Mouse (Mus musculus) thymus, postnatal 36 days (tissue): ENCODE results near the gene C2cd4c.

Source experiments
- DNase-seq, 2 experiments: peaks; one replicate each; pipeline ENCODE4 v3.0.0; 2022; ENCODE audit warnings: mixed read lengths in 2 of 2

The C2cd4c gene

DNA sequence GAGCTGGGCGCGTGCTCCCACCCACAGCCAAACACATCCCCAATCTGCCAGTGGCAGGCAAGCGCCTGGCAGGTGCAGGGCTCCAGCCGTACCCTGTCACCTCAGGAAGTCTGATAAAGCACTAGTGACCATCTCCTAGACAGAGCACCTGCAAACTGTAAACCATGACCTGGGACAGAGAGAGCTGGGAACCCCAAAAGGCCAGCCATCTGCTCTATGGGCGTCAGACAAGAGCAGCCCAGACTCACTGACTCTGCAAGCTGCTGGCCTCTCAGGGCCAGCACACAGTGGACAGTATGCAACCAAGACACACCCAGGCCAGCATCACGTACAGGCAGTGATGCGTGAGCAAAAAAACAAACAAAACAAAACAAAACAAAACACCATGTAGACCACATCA is 34.9 kb downstream of the C2cd4c start:
- no peak for DNase-seq

DNA sequence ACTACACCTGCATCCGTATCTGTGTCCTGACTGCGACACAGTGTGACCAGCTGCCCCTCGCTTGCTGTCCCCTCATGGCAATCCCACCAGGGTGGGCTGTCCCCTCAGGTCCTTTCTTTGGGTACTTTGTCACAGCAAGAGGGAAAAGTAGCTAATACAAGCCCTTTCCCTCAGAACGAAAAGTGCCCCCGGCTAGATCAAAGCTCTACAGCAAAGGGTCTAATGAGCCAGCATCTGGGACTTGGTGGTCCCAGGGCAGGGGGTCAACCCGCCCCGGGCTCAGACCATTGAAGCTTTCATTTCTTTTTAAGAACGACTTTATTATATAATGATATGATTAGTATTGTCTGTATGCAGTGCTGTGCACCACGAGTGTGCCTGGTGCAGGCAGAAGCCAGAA is 35.5 kb downstream of the C2cd4c start:
- DNase-seq: no peak

DNA sequence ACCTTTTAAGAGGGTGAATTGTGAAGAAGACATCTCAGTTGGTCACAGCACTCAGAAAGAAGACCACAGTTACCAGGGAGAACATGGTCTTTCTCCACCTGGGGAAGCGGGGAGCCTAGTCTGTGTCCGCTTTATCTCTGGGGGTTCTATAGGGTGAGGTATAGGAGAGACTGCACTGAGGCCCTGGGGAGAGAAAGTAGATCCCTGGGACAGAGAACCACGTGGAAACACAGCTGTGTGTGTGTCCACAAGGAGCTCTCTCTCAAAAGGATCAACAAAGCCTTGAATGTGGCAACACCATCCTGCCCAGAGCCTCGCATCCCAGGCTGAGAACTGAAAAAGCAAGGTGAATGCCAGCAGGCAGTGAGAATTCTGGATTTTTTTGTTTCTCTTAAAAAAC is 36.4 kb downstream of the C2cd4c start:
- DNase-seq: no peak

DNA sequence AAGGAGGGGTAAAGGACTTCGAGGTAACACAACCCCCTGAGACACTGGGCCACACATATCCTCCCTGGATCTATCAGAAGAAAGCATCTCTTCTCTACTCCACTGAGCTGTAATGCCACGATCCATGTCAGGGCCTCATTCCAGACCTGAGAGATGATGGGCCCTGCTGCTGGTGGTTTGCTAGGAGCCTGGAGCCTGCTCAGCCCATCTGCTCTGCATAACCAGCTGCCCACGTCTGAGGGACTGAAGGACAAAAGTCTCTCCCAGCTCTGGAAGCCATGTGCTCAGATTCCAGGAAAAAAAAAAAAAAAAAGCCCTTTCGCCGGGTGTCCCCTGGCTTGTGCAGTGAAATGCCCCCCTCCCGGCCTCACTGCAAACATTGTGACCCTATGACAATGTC is 38.1 kb downstream of the C2cd4c start:
- DNase-seq: no peak

DNA sequence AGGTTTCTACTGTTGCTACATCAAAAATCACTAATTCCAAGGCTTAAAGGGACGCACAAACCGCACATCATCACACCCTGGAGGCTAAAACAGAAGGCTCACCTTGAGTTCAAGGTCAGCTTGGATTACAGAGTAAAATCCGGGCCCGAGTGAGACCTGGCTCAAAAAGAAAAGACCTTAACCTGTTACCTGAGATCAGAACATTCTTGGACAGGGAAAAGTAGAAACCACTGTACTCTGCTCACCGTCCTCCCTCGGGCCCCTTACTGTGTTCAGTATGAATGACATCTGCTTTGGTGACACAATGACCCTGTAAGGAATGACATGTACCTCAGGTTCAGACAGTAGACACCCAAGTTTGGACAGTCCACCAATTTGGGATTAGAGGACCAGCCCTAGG is 39.0 kb downstream of the C2cd4c start:
- no peak for DNase-seq

DNA sequence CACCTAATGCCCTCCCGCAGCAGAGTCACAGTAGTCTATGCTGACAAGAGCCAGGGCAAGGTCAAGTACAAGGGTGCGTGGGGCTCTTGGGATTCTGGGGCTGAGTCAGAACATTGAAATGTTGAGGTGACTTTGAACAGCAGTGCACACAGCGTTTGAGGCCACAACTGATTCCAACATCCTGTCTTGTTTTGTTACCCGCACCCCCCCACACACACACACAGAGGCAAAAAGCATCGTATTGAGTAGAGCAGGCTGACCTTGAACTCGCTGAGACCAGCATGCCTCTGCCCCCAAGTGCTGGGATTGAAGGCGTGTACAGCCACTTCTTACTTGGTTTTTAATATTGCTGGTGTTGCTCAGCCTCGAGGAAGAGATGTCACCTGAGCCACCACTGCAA is 39.5 kb downstream of the C2cd4c start:
- DNase-seq: no peak

DNA sequence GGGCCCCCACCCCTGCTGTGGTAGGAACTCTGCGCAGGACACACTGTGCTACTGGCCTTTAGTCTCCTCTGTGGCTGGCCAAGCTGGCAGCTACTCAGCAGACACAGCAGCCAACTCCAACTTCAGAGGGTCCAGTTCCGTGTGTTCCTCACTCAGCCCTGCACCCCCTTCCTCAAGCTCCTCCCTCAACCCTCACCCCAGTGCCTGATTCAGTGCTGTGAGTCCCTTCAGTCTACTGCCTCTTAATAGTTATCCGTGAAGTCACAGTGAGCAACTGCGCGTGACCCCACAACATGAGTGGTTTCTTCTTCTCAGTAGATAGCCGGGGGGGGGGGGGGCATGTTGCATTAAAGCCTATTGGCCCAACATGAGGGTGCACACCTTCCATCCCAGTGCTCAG is 40.2 kb downstream of the C2cd4c start:
- no peak for DNase-seq

DNA sequence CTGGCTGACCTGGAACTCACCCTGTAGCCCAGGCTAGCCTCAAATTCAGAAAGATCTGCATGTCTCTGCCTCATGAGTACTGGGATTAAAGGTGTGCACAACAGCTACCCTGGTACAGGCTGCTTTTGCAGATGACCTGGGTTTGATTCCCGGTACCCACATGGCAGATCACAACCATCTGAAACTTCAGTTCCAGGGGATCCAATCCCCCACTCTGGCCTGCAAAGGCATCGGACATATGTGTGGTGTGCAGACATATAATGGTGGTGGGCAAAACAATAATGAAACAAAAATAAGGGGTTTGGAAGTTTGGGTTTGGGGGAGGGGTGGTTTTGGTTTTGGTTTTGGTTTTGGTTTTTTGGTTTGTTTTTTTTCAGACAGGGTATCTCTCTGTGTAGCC is 42.5 kb downstream of the C2cd4c start:
- no peak for DNase-seq

DNA sequence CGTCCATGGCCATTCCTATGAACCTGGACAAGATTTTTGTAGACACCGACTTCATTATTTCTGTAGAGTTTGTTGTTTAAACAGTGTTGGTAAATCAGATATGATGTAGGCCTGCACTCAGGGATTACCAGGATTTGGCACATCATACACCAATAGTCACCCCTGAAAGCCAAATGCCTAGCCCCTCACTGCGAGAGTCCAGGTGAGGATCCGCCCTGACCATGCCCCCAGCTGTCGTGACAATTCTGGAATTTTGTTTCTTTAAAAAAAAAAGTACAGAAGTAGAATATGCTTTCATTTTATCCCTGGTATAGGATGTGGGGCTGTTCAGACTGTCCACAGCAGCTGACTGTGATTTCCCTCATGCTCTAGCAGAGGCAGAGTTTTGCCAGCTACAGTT is 43.9 kb downstream of the C2cd4c start:
- DNase-seq: no peak

DNA sequence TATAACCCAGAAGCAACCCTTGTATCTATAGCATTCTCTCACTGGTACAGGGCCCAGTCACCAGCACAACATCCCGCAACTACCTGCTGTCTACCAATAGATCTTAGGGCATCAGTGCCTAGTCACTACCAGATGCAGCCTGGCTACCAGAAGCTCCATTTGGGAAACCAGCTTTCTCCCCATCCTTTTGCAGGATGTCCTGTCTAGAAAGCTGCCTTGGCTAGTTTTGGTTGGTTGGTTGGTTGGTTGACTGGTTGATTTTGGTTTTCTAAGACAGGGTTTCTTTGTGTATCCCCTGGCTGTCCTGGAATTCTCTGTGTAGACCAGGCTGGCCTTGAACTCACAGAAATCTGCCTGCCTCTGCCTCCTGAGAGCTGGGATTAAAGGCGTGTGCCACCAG is 54.1 kb downstream of the C2cd4c start:
- DNase-seq: peak in 1 of 2 experiments; percentile 0

DNA sequence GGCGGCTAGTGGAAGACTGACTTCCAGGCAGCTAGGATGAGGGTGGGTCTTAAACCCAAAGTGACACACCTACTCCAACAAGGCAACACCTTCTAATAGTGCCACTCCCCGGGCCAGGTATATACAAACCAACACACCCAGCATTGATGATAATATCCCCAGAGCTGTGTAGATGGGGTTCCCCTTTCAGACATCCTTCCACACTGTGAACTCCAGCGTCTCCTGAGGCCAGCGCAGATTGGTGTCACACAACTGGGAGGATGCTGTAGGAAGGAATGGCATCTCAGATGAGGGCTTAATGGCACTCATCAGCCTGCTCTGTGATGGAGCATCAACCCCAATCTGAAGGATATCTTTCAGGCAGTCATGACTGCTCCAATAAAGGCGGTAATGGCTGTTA is 56.3 kb downstream of the C2cd4c start:
- DNase-seq: peak in 1 of 2 experiments; percentile 0

DNA sequence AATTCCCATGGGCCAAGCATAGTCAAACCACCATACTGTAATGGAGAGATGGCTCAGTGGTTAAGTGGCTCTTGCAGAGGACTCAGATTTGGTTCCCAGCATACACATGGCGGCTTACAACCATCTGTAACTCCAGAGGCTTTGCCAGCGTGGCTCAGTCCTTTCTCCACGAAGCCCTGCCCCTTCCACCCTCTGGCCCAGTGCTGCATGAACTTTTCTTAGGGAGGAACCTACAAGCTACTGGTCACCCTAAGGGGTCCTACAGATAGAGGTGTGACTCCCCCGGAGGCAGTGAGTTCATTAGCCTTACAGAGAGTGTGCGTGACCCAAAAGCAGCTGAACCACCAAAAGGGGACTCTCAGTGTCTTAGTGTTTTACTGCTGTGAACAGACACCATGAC is 56.9 kb downstream of the C2cd4c start:
- DNase-seq: peak in 1 of 2 experiments; percentile 2
